Mouse (Mus musculus) erythroblast, embryonic 14.5 days (primary cell): ENCODE results near the gene Ldlrad3. TPM values are rescaled to one million over a fixed set of nuclear protein-coding genes. Genes with fewer than 3 reads are reported as not detected.

Experiments used
- H3K27me3 ChIP-seq: 2 replicates; pipeline ENCODE4 v1.6.1; 2012; ENCODE audit warnings: inconsistent platforms; ENCODE audit not compliant: control insufficient read depth
- H3K36me3 ChIP-seq: 2 replicates; pipeline ENCODE4 v1.6.1; 2012; ENCODE audit warnings: mild to moderate bottlenecking, inconsistent platforms; ENCODE audit not compliant: control insufficient read depth
- H3K4me1 ChIP-seq: 2 replicates; pipeline ENCODE4 v1.6.1; 2012; ENCODE audit warnings: inconsistent platforms; ENCODE audit not compliant: control insufficient read depth
- H3K4me3 ChIP-seq: replicated peaks from 2 replicates; pipeline ENCODE3; 2012; ENCODE audit warnings: moderate library complexity, mild to moderate bottlenecking, inconsistent platforms
- H3K9me3 ChIP-seq: 2 replicates; pipeline ENCODE4 v1.6.1; 2012; ENCODE audit warnings: low read length, inconsistent platforms, mixed read lengths; ENCODE audit not compliant: control insufficient read depth
- GATA1 ChIP-seq: IDR thresholded peaks from 2 replicates; pipeline ENCODE4 v1.6.1; 2012; ENCODE audit warnings: low read length, inconsistent platforms, mixed read lengths
- TAL1 ChIP-seq: IDR thresholded peaks from 3 replicates; pipeline ENCODE4 v1.6.1; 2012; ENCODE audit warnings: low read length, inconsistent platforms, mixed read lengths
- polyA plus RNA-seq: library from polyadenylated mRNA; stranded (reverse); fragments of >175 nt; gene quantifications from 2 replicates; pipeline ENCODE4 v1.2.3, GENCODE M21; 2012

The Ldlrad3 gene
- polyA plus RNA-seq, 1 experiment, result not detected

- no peak for TF ChIP-seq TAL1
- TF ChIP-seq GATA1, result no peak
- no peaks in the 10 kb centered on the region for H3K27me3 ChIP-seq
- H3K4me3 ChIP-seq, result no peak overlapping the region
- no peaks in the 10 kb centered on the region for H3K4me1 ChIP-seq
- H3K36me3 ChIP-seq, result no peaks in the 10 kb centered on the region; the same call in 1 of the 2 replicates
- H3K9me3 ChIP-seq, result no peaks in the 10 kb centered on the region
Observed at GRCm38 (mm10) chr2:102057746-102058145, 128.4 kb downstream of the Ldlrad3 start.

GRCm38 (mm10) chr2:102057029-102057685 is 129.0 kb downstream of the Ldlrad3 start:
- Histone ChIP-seq H3K27me3 (no peaks in the 10 kb centered on the region), H3K36me3 (no peaks in the 10 kb centered on the region; the same call in 1 of the 2 replicates), H3K9me3 (no peaks in the 10 kb centered on the region), H3K4me3 (no peak overlapping the region), H3K4me1 (no peaks in the 10 kb centered on the region)
- TF ChIP-seq TAL1 (no peak), GATA1 (no peak)

GRCm38 (mm10) chr2:102056144-102056543 is 130.0 kb downstream of the Ldlrad3 start:
- Histone ChIP-seq H3K4me1 (no peaks in the 10 kb centered on the region), H3K27me3 (no peaks in the 10 kb centered on the region), H3K4me3 (no peak overlapping the region), H3K9me3 (no peaks in the 10 kb centered on the region), H3K36me3 (no peaks in the 10 kb centered on the region; the same call in 1 of the 2 replicates)
- no peak for TF ChIP-seq GATA1

- Histone ChIP-seq H3K36me3 (no peaks in the 10 kb centered on the region; the same call in 1 of the 2 replicates), H3K9me3 (no peaks in the 10 kb centered on the region), H3K4me1 (no peaks in the 10 kb centered on the region), H3K27me3 (no peaks in the 10 kb centered on the region), H3K4me3 (no peak overlapping the region)
- TF ChIP-seq TAL1 (no peak), GATA1 (no peak)
Observed at GRCm38 (mm10) chr2:102052951-102053660, 133.1 kb downstream of the Ldlrad3 start.

- no peaks in the 10 kb centered on the region for H3K27me3 ChIP-seq
- no peak overlapping the region for H3K4me3 ChIP-seq
- H3K36me3 ChIP-seq, result no peaks in the 10 kb centered on the region
- TF ChIP-seq GATA1, result no peak
- no peaks in the 10 kb centered on the region for H3K9me3 ChIP-seq
- H3K4me1 ChIP-seq, result no peaks in the 10 kb centered on the region
Observed at GRCm38 (mm10) chr2:102052353-102052752, 133.8 kb downstream of the Ldlrad3 start.

- H3K9me3 ChIP-seq, result no peaks in the 10 kb centered on the region
- no peaks in the 10 kb centered on the region for H3K36me3 ChIP-seq
- H3K27me3 ChIP-seq, result no peaks in the 10 kb centered on the region
- no peaks in the 10 kb centered on the region for H3K4me1 ChIP-seq
- no peak overlapping the region for H3K4me3 ChIP-seq
- TF ChIP-seq GATA1, result no peak
- no peak for TF ChIP-seq TAL1
Observed at GRCm38 (mm10) chr2:102049866-102050550, 136.2 kb downstream of the Ldlrad3 start.

GRCm38 (mm10) chr2:102048296-102049175 is 137.6 kb downstream of the Ldlrad3 start:
- H3K9me3 ChIP-seq, result no peaks in the 10 kb centered on the region
- no peaks in the 10 kb centered on the region for H3K36me3 ChIP-seq
- TF ChIP-seq TAL1 (no peak), GATA1 (no peak)
- H3K27me3 ChIP-seq, result no peaks in the 10 kb centered on the region
- H3K4me1 ChIP-seq, result no peaks in the 10 kb centered on the region
- H3K4me3 ChIP-seq, result no peak overlapping the region

- Histone ChIP-seq H3K4me1 (no peaks in the 10 kb centered on the region), H3K9me3 (no peaks in the 10 kb centered on the region), H3K4me3 (no peak overlapping the region), H3K36me3 (no peaks in the 10 kb centered on the region), H3K27me3 (no peaks in the 10 kb centered on the region)
- no peak for TF ChIP-seq TAL1
- no peak for TF ChIP-seq GATA1
Observed at GRCm38 (mm10) chr2:102046481-102046880, 139.7 kb downstream of the Ldlrad3 start.
